Mouse (Mus musculus) spleen, adult 2 months (tissue): ENCODE measurements around the gene Mmp27. TPM values are rescaled to one million over a fixed set of nuclear protein-coding genes. Genes with fewer than 3 reads are reported as not detected.

Source experiments
- DNase-seq, 2 experiments: peaks; one replicate each; pipeline versions ENCODE4 v3.0.0 to v3.0.0-alpha.2; 2012 to 2021; ENCODE audit warnings: low spot score in 2 of 2, low read depth in 1 of 2
- H3K27ac ChIP-seq: fragments of 200-500 bp; 2 replicates; pipeline ENCODE4 v1.5.1; 2012; ENCODE audit warnings: low read length, inconsistent platforms; ENCODE audit not compliant: insufficient read depth
- H3K27me3 ChIP-seq: fragments of 200-500 bp; 2 replicates; pipeline ENCODE4 v1.6.1; 2012; ENCODE audit warnings: mild to moderate bottlenecking, moderate library complexity, low read length, inconsistent platforms; ENCODE audit not compliant: control insufficient read depth, insufficient read depth
- H3K36me3 ChIP-seq: fragments of 200-500 bp; 2 replicates; pipeline ENCODE4 v1.6.1; 2012; ENCODE audit warnings: mild to moderate bottlenecking, low read length, inconsistent platforms; ENCODE audit not compliant: control insufficient read depth, insufficient read depth
- H3K4me1 ChIP-seq: fragments of 200-500 bp; 2 replicates; pipeline ENCODE4 v1.6.1; 2011; ENCODE audit warnings: inconsistent platforms; ENCODE audit not compliant: control insufficient read depth, insufficient read depth, insufficient read length
- H3K4me3 ChIP-seq: fragments of 200-500 bp; 2 replicates; pipeline ENCODE4 v1.5.1; 2011; ENCODE audit warnings: mild to moderate bottlenecking, inconsistent platforms; ENCODE audit not compliant: insufficient read depth, insufficient read length; ENCODE audit errors: extremely low read depth
- CTCF ChIP-seq: fragments of 200-500 bp; IDR thresholded peaks from 2 replicates; pipeline ENCODE4 v1.5.1; 2011; ENCODE audit warnings: mild to moderate bottlenecking, inconsistent platforms; ENCODE audit not compliant: insufficient read depth, insufficient read length, insufficient replicate concordance; ENCODE audit errors: extremely low read depth
- POLR2A ChIP-seq: fragments of 200-500 bp; IDR thresholded peaks from 2 replicates; pipeline ENCODE4 v1.6.1; 2011; ENCODE audit warnings: low read depth, low read length, inconsistent platforms
- WGBS: fragments of 180-500 bp; shearing (Covaris S2); methylation state at CpG from one replicate; pipeline ENCODE4 v1.1.7; 2018; 5-methylcytosine and 5-hydroxymethylcytosine counted together
- polyA plus RNA-seq: library from polyadenylated mRNA; depleted of rRNA; stranded (reverse); fragments of >200 nt; gene quantifications from 2 replicates; pipeline ENCODE4 v1.2.3, GENCODE M21; 2012; rRNA removed

Gene Mmp27
- 0.21 TPM in 1 of 2 replicates, not detected in the other for polyA plus RNA-seq

GRCm38 (mm10) chr9:7571162-7571561 is at the start of gene Mmp27:
Gene Mmp27, plus strand, starts transcription at chr9:7571396.
- Histone ChIP-seq H3K27me3 (no peaks in the 10 kb centered on the region), H3K4me1 (peaks cover 4% of the 10 kb centered on the region; the same call in 1 of the 2 replicates), H3K36me3 (no peaks in the 10 kb centered on the region), H3K27ac (peak within 1 kb of the TSS; percentile 29), H3K4me3 (no peak within 1 kb of the TSS)
- 67% methylated on average over 4 of the region's 4 CpGs for WGBS
- TF ChIP-seq CTCF (no peak), POLR2A (no peak)
- DNase-seq, result no peak

- no peak overlapping the region for H3K27ac ChIP-seq
- TF ChIP-seq CTCF (no peak), POLR2A (no peak)
- H3K36me3 ChIP-seq, result no peaks in the 10 kb centered on the region
- WGBS, result 83% methylated on average over 4 of the region's 4 CpGs
- H3K27me3 ChIP-seq, result no peaks in the 10 kb centered on the region
- H3K4me3 ChIP-seq, result no peak overlapping the region
- H3K4me1 ChIP-seq, result no peaks in the 10 kb centered on the region
- DNase-seq, result no peak
These were observed 44.8 kb upstream of the Mmp27 start for GRCm38 (mm10) chr9:7526255-7526940.

GRCm38 (mm10) chr9:7542763-7543162 is 28.4 kb upstream of the Mmp27 start:
- Histone ChIP-seq H3K4me3 (no peak overlapping the region), H3K27ac (no peak overlapping the region), H3K4me1 (no peaks in the 10 kb centered on the region), H3K27me3 (no peaks in the 10 kb centered on the region), H3K36me3 (no peaks in the 10 kb centered on the region)
- TF ChIP-seq CTCF (no peak), POLR2A (no peak)
- no peak for DNase-seq

GRCm38 (mm10) chr9:7544923-7545457 is 26.2 kb upstream of the Mmp27 start:
- Histone ChIP-seq H3K27ac (no peak overlapping the region), H3K27me3 (no peaks in the 10 kb centered on the region), H3K36me3 (no peaks in the 10 kb centered on the region), H3K4me1 (no peaks in the 10 kb centered on the region), H3K4me3 (no peak overlapping the region)
- TF ChIP-seq POLR2A (no peak), CTCF (no peak)
- 80% methylated on average over 1 of the region's 1 CpGs for WGBS
- no peak for DNase-seq

GRCm38 (mm10) chr9:7545471-7545870 is 25.7 kb upstream of the Mmp27 start:
- H3K27me3 ChIP-seq, result no peaks in the 10 kb centered on the region
- no peak for TF ChIP-seq POLR2A
- TF ChIP-seq CTCF, result no peak
- H3K4me1 ChIP-seq, result no peaks in the 10 kb centered on the region
- no peaks in the 10 kb centered on the region for H3K36me3 ChIP-seq
- H3K4me3 ChIP-seq, result no peak overlapping the region
- no peak overlapping the region for H3K27ac ChIP-seq
- DNase-seq, result no peak
- 80% methylated on average over 1 of the region's 1 CpGs for WGBS

GRCm38 (mm10) chr9:7545920-7546319 is 25.3 kb upstream of the Mmp27 start:
- TF ChIP-seq CTCF (no peak), POLR2A (no peak)
- H3K4me1 ChIP-seq, result no peaks in the 10 kb centered on the region
- H3K4me3 ChIP-seq, result no peak overlapping the region
- H3K36me3 ChIP-seq, result no peaks in the 10 kb centered on the region
- 93% methylated on average over 7 of the region's 7 CpGs for WGBS
- DNase-seq, result no peak
- no peaks in the 10 kb centered on the region for H3K27me3 ChIP-seq
- H3K27ac ChIP-seq, result no peak overlapping the region

- Histone ChIP-seq H3K4me1 (0 out of 2 replicates have a peak, but pooled peaks cover 3% of the 10 kb centered on the region), H3K36me3 (no peaks in the 10 kb centered on the region), H3K27me3 (no peaks in the 10 kb centered on the region), H3K27ac (no peak overlapping the region), H3K4me3 (no peak overlapping the region)
- no peak for DNase-seq
- TF ChIP-seq CTCF (no peak), POLR2A (no peak)
These were observed 19.3 kb upstream of the Mmp27 start for GRCm38 (mm10) chr9:7551943-7552342.
